Mouse (Mus musculus): ENCODE data around the gene Paqr8.

DNA sequence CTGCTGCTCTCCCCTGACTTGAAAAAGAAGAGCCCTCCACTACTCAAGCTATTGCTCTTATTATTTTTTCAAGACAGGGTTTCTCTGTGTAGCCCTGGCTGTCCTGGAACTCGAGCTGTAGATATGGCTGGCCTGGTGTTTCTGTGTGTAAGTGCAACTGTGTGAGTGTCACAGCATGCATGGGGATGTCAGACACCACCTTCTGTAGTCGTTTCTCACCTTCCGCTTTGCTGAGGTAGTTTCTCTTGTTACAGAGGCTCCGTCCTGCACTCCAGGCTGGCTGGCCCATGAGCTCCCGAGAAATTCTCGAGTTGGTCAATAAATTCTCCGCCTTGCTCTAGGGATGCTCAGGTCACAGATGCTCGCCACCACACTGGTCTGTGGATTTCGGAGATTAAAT is 8.0 kb downstream of the Paqr8 start:
- TF ChIP-seq CTCF (IDR thresholded peaks at IDR 0.05; ENCODE audit: low read depth, low read length) (no peak), POLR2A (IDR thresholded peaks at IDR 0.05; ENCODE audit: borderline replicate concordance, low read depth, low read length) (no peak)

Measured in bone marrow macrophage, adult 2 months (primary cell).